Mouse (Mus musculus) limb, embryonic 11.5 days (tissue): Measurements from ENCODE around the gene Fam102a. TPM values are rescaled to one million over a fixed set of nuclear protein-coding genes. Genes with fewer than 3 reads are reported as not detected.

Experiments used
- ATAC-seq: fragments of 200-750 bp; cut with Nextera tagmentation; 2 replicates; pipeline ENCODE4 v1.8.0; 2017; ENCODE audit warnings: low read depth; ENCODE audit not compliant: insufficient number of reproducible peaks, low FRiP score, low TSS enrichment
- DNase-seq: peaks from one replicate; pipeline ENCODE4 v3.0.0-alpha.2; 2015; ENCODE audit warnings: low spot score
- H3K27ac ChIP-seq: fragments of 300-500 bp; sonication (generic); replicated peaks from 2 replicates; pipeline ENCODE4 v1.5.1; 2014; ENCODE audit warnings: low read depth, mild to moderate bottlenecking, low read length
- H3K27me3 ChIP-seq: fragments of 300-500 bp; sonication (generic); 2 replicates; pipeline ENCODE4 v1.6.1; 2014; ENCODE audit warnings: mild to moderate bottlenecking, low read length, mixed read lengths; ENCODE audit not compliant: control insufficient read depth, insufficient read depth
- H3K36me3 ChIP-seq: fragments of 300-500 bp; sonication (generic); 2 replicates; pipeline ENCODE4 v1.6.1; 2014; ENCODE audit warnings: mild to moderate bottlenecking, low read length, moderate library complexity, mixed read lengths; ENCODE audit not compliant: control insufficient read depth, insufficient read depth
- H3K4me1 ChIP-seq: fragments of 300-500 bp; sonication (generic); 2 replicates; pipeline ENCODE4 v1.6.1; 2014; ENCODE audit warnings: low read length, mixed read lengths; ENCODE audit not compliant: control insufficient read depth, insufficient read depth
- H3K4me2 ChIP-seq: fragments of 300-500 bp; sonication (generic); 2 replicates; pipeline ENCODE4 v1.6.1; 2014; ENCODE audit warnings: low read depth, mild to moderate bottlenecking, moderate library complexity; ENCODE audit not compliant: severe bottlenecking
- H3K4me3 ChIP-seq: fragments of 300-500 bp; sonication (generic); 2 replicates; pipeline ENCODE4 v1.5.1; 2014; ENCODE audit warnings: low read depth, low read length
- H3K9ac ChIP-seq: fragments of 300-500 bp; sonication (generic); 2 replicates; pipeline ENCODE4 v1.6.1; 2014; ENCODE audit warnings: mild to moderate bottlenecking, low read length
- H3K9me3 ChIP-seq: fragments of 300-500 bp; sonication (generic); 2 replicates; pipeline ENCODE4 v1.6.1; 2016; ENCODE audit warnings: low read length; ENCODE audit not compliant: control insufficient read depth
- WGBS: fragments of 180-500 bp; shearing (Covaris S2); extraction: QIAGEN DNeasy Blood & Tissue Kit; methylation state at CpG from one replicate; pipeline ENCODE4 v1.1.7; 2014; 5-methylcytosine and 5-hydroxymethylcytosine counted together
- polyA plus RNA-seq: library from polyadenylated mRNA; unstranded; fragments of >200 nt; fragmentation: Nextera tagmentation; extraction: Ambion mirVana; gene quantifications from 2 replicates; pipeline ENCODE4 v1.2.1, GENCODE M21; 2014

Fam102a gene
- polyA plus RNA-seq, 1 experiment from 2014 or later: 9.8 TPM

DNA sequence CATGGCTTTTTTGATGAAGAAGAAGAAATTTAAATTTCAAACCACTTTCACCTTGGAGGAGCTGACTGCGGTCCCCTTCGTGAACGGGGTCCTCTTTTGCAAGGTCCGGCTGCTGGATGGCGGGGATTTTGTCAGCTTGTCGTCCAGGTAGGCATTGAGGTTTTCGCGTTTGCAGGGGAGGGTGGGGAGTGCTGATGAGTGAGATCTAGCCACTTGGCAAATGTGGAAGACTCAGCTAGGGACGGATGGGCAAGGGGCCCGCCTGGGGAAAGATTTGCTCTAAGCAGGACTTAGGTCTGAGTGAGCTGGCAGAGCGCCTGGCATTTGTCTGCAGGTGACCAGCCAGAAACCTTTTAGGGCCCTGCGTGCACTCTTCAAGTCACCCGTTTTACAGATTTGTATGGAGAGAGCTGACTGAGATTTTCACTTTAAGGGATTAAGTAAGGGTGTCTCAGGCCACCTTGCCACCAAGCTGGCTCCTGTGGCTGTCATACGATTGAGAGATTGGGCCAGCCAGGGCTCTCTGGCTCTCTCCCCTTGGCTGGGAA lies 1.0 kb downstream of the Fam102a start:
- H3K9me3 ChIP-seq: no peaks in the 10 kb centered on the region
- DNase-seq: peak; percentile 46
- H3K9ac ChIP-seq: peak overlapping the region; percentile 88
- H3K4me1 ChIP-seq: peaks cover 33% of the 10 kb centered on the region
- H3K27me3 ChIP-seq: no peaks in the 10 kb centered on the region
- ATAC-seq: no peak
- peak overlapping the region; percentile 93 for H3K4me3 ChIP-seq
- peak overlapping the region; percentile 47; the same call in 1 of the 2 replicates for H3K27ac ChIP-seq
- under 1% methylated on average over 14 of the region's 14 CpGs for WGBS
- H3K36me3 ChIP-seq: no peaks in the 10 kb centered on the region
- peak overlapping the region; percentile 88 for H3K4me2 ChIP-seq

GRCm38 (mm10) chr2:32536634-32537359 lies 1.7 kb downstream of the Fam102a start:
- no peaks in the 10 kb centered on the region for H3K9me3 ChIP-seq
- H3K9ac ChIP-seq: peak overlapping the region; percentile 88
- H3K4me3 ChIP-seq: peak overlapping the region; percentile 93
- under 1% methylated on average over 11 of the region's 11 CpGs for WGBS
- H3K36me3 ChIP-seq: no peaks in the 10 kb centered on the region
- H3K27me3 ChIP-seq: no peaks in the 10 kb centered on the region
- peak overlapping the region; percentile 47 for H3K27ac ChIP-seq
- peak; percentile 61 for DNase-seq
- ATAC-seq: no peak
- H3K4me1 ChIP-seq: peaks cover 33% of the 10 kb centered on the region
- H3K4me2 ChIP-seq: peak overlapping the region; percentile 88

DNA sequence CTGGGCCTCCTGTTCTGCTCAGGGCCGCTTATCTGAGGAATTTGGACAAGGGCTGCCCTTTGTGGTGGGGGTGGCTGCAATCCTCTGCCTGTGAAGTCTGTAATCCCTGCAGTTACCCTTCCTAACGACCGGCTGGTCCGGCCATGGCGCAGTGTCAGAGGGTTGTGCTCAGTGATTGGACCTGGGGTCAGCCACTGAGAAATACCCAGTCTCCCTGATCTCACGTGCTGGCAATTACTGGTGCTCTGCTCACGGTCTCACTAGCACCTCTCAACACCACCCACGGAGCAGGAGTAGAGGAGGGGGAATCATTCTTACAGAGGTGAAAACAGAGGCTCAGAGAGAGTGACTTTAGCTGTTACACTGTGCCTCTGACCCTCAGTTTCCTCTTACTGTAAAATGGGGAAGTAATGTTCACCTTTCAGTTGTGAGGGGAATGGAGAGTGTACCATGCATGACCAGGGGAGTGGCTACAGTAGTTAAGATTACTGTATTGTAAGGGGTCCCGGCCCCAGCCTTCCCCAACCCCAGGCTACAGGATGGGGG lies 2.3 kb downstream of the Fam102a start:
- H3K9me3 ChIP-seq: no peaks in the 10 kb centered on the region
- H3K4me1 ChIP-seq: peaks cover 33% of the 10 kb centered on the region
- ATAC-seq (no peak), DNase-seq (peak; percentile 51)
- WGBS: 8% methylated on average over 9 of the region's 9 CpGs
- H3K27me3 ChIP-seq: no peaks in the 10 kb centered on the region
- peak overlapping the region; percentile 88 for H3K4me2 ChIP-seq
- H3K9ac ChIP-seq: peak overlapping the region; percentile 88
- H3K36me3 ChIP-seq: no peaks in the 10 kb centered on the region
- H3K4me3 ChIP-seq: peak overlapping the region; percentile 93
- H3K27ac ChIP-seq: peak overlapping the region; percentile 47

DNA sequence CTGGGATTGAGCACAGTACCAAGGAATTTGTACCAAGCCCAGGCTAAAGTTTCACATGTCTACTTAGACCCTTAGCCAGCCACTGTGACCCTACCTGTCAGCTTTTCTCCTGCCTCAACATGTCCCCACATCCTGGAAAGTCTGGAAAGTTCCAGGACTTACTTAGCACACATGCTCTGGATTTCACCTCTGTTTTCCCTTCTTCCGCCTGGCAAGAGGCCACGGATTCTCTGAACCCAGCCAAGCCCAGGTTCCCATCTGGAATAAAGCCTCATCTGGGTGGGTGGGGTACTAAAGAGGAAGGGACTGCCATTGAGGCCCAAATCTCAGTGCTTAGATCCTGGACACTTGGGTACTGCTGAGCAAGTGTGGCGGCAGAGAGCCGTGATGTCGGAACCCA lies 2.8 kb downstream of the Fam102a start:
- no peaks in the 10 kb centered on the region for H3K9me3 ChIP-seq
- ATAC-seq (no peak), DNase-seq (no peak)
- H3K27ac ChIP-seq: no peak overlapping the region
- H3K36me3 ChIP-seq: no peaks in the 10 kb centered on the region
- no peaks in the 10 kb centered on the region for H3K27me3 ChIP-seq
- H3K9ac ChIP-seq: no peak overlapping the region
- 73% methylated on average over 5 of the region's 5 CpGs for WGBS
- H3K4me2 ChIP-seq: peak overlapping the region; percentile 88
- H3K4me1 ChIP-seq: peaks cover 33% of the 10 kb centered on the region
- no peak overlapping the region for H3K4me3 ChIP-seq

DNA sequence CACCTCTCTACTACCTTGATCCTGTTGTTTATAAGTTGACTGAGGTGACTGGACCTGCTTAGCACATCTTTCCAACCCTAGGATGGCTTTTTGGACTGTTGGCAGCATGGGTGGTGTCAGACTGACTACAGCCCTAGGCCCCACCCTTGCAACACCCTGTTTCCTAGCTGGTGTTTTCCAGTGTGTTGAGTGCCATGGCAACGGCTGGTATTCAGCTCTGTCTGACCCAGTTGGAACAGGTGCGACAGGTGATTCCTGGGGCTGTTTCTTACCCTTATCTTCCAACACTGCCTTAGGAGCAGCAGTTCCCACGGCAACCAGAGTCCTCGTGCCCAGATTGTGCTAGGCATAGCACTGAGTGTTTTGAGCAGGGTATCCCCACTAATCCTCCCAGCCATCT lies 3.3 kb downstream of the Fam102a start:
- DNase-seq (no peak), ATAC-seq (no peak)
- H3K27me3 ChIP-seq: no peaks in the 10 kb centered on the region
- no peak overlapping the region for H3K9ac ChIP-seq
- no peaks in the 10 kb centered on the region for H3K9me3 ChIP-seq
- no peak overlapping the region for H3K27ac ChIP-seq
- 80% methylated on average over 4 of the region's 4 CpGs for WGBS
- no peak overlapping the region for H3K4me2 ChIP-seq
- H3K4me1 ChIP-seq: peaks cover 33% of the 10 kb centered on the region
- H3K4me3 ChIP-seq: no peak overlapping the region
- H3K36me3 ChIP-seq: no peaks in the 10 kb centered on the region

- no peak overlapping the region for H3K4me3 ChIP-seq
- H3K4me1 ChIP-seq: peaks cover 28% of the 10 kb centered on the region
- H3K9me3 ChIP-seq: no peaks in the 10 kb centered on the region
- H3K27me3 ChIP-seq: no peaks in the 10 kb centered on the region
- H3K4me2 ChIP-seq: no peak overlapping the region
- ATAC-seq (no peak), DNase-seq (no peak)
- WGBS: 79% methylated on average over 14 of the region's 14 CpGs
- no peak overlapping the region for H3K27ac ChIP-seq
- no peak overlapping the region for H3K9ac ChIP-seq
- no peaks in the 10 kb centered on the region for H3K36me3 ChIP-seq
Observed at GRCm38 (mm10) chr2:32539452-32539981, 4.4 kb downstream of the Fam102a start.

GRCm38 (mm10) chr2:32541333-32541908 lies 6.3 kb downstream of the Fam102a start:
- Histone ChIP-seq H3K9ac (no peak overlapping the region), H3K9me3 (no peaks in the 10 kb centered on the region), H3K36me3 (no peaks in the 10 kb centered on the region), H3K27me3 (no peaks in the 10 kb centered on the region), H3K27ac (no peak overlapping the region), H3K4me1 (peaks cover 24% of the 10 kb centered on the region), H3K4me3 (no peak overlapping the region), H3K4me2 (no peak overlapping the region)
- 83% methylated on average over 2 of the region's 2 CpGs for WGBS
- ATAC-seq (no peak), DNase-seq (no peak)

- H3K9ac ChIP-seq: no peak overlapping the region
- no peaks in the 10 kb centered on the region for H3K27me3 ChIP-seq
- no peak overlapping the region for H3K4me2 ChIP-seq
- H3K9me3 ChIP-seq: no peaks in the 10 kb centered on the region
- DNase-seq (no peak), ATAC-seq (no peak)
- peaks cover 18% of the 10 kb centered on the region for H3K4me1 ChIP-seq
- H3K4me3 ChIP-seq: no peak overlapping the region
- no peaks in the 10 kb centered on the region for H3K36me3 ChIP-seq
- no peak overlapping the region for H3K27ac ChIP-seq
- 92% methylated on average over 4 of the region's 4 CpGs for WGBS
Observed at GRCm38 (mm10) chr2:32541986-32542573, 6.9 kb downstream of the Fam102a start.
